Mouse (Mus musculus): ENCODE measurements at regions not wholly inside any gene's neighbourhood (a gene's known extent, or its start where the extent isn't known, plus 50 kb on each side); places are given as distances from the start of the nearest gene placed in this dataset.
A peak's percentile ranks its signal among the peaks of the same experiment; 100 is the strongest.
"Not testable (repeated sequence)": the region's sequence is repeated elsewhere in the genome, so short reads cannot be mapped to it uniquely, and the experiment has no call there.

GRCm38 (mm10) chr16:15129806-15130205, 187.5 kb upstream of the Gm21897 start:
- no peak for DNase-seq (ENCODE audit: extremely low spot score in 1 of 2, low spot score in 1 of 2)

- DNase-seq (ENCODE audit: extremely low spot score in 1 of 2, low spot score in 1 of 2) = no peak
These were observed 159.4 kb upstream of the Gm21897 start for GRCm38 (mm10) chr16:15157852-15158251.

- DNase-seq (ENCODE audit: extremely low spot score in 1 of 2, low spot score in 1 of 2) = no peak
These were observed 141.7 kb upstream of the Gm21897 start for GRCm38 (mm10) chr16:15175516-15175915.

GRCm38 (mm10) chr16:15185714-15186113, 131.5 kb upstream of the Gm21897 start:
- DNase-seq (ENCODE audit: extremely low spot score in 1 of 2, low spot score in 1 of 2) = no peak

- DNase-seq (ENCODE audit: extremely low spot score in 1 of 2, low spot score in 1 of 2) = no peak
These were observed 122.1 kb upstream of the Gm21897 start for GRCm38 (mm10) chr16:15194926-15195711.

- not testable (repeated sequence) for DNase-seq (ENCODE audit: extremely low spot score in 1 of 2, low spot score in 1 of 2)
These were observed 121.3 kb upstream of the Gm21897 start for GRCm38 (mm10) chr16:15195931-15196330.

- no peak for DNase-seq (ENCODE audit: extremely low spot score in 1 of 2, low spot score in 1 of 2)
These were observed 120.4 kb upstream of the Gm21897 start for GRCm38 (mm10) chr16:15196855-15197254.

GRCm38 (mm10) chr16:15215921-15216320, 101.3 kb upstream of the Gm21897 start:
- no peak for DNase-seq (ENCODE audit: extremely low spot score in 1 of 2, low spot score in 1 of 2)

- DNase-seq (ENCODE audit: extremely low spot score in 1 of 2, low spot score in 1 of 2) = no peak
These were observed 96.2 kb upstream of the Gm21897 start for GRCm38 (mm10) chr16:15220961-15221547.

GRCm38 (mm10) chr16:15237836-15238235, 79.4 kb upstream of the Gm21897 start:
- DNase-seq (ENCODE audit: extremely low spot score in 1 of 2, low spot score in 1 of 2) = no peak

GRCm38 (mm10) chr16:15238449-15238848, 78.8 kb upstream of the Gm21897 start:
- DNase-seq (ENCODE audit: extremely low spot score in 1 of 2, low spot score in 1 of 2) = no peak

- DNase-seq (ENCODE audit: extremely low spot score in 1 of 2, low spot score in 1 of 2) = no peak
These were observed 67.1 kb upstream of the Gm21897 start for GRCm38 (mm10) chr16:15250186-15250585.

GRCm38 (mm10) chr16:15251686-15252085, 65.6 kb upstream of the Gm21897 start:
- no peak for DNase-seq (ENCODE audit: extremely low spot score in 1 of 2, low spot score in 1 of 2)

- peak in 1 of 2 experiments; percentile 35 for DNase-seq (ENCODE audit: extremely low spot score in 1 of 2, low spot score in 1 of 2)
These were observed 64.5 kb upstream of the Gm21897 start for GRCm38 (mm10) chr16:15252666-15253347.

GRCm38 (mm10) chr16:15253348-15253693, 63.9 kb upstream of the Gm21897 start:
- DNase-seq (ENCODE audit: extremely low spot score in 1 of 2, low spot score in 1 of 2) = no peak

GRCm38 (mm10) chr16:15254669-15255068, 62.6 kb upstream of the Gm21897 start:
- no peak for DNase-seq (ENCODE audit: extremely low spot score in 1 of 2, low spot score in 1 of 2)

- DNase-seq (ENCODE audit: extremely low spot score in 1 of 2, low spot score in 1 of 2) = no peak
These were observed 57.8 kb upstream of the Gm21897 start for GRCm38 (mm10) chr16:15259474-15259873.

GRCm38 (mm10) chr16:15260069-15260468, 57.2 kb upstream of the Gm21897 start:
- no peak for DNase-seq (ENCODE audit: extremely low spot score in 1 of 2, low spot score in 1 of 2)
